Mouse (Mus musculus) cerebellum, adult 2 months (tissue): ENCODE data around the gene Klhl2. TPM values are rescaled to one million over a fixed set of nuclear protein-coding genes. Genes with fewer than 3 reads are reported as not detected.

ENCODE experiments used
- DNase-seq, 2 experiments: peaks; one replicate each; pipeline ENCODE4 v3.0.0; 2021
- H3K27ac ChIP-seq: fragments of 200-500 bp; 2 replicates; pipeline ENCODE4 v1.5.1; 2012; ENCODE audit warnings: low read length, control low read depth, inconsistent platforms; ENCODE audit not compliant: insufficient read depth
- H3K27me3 ChIP-seq: fragments of 200-500 bp; 2 replicates; pipeline ENCODE4 v1.6.1; 2012; ENCODE audit warnings: inconsistent platforms, mild to moderate bottlenecking, low read length, moderate library complexity; ENCODE audit not compliant: control insufficient read depth, insufficient read depth
- H3K4me1 ChIP-seq: fragments of 200-500 bp; 2 replicates; pipeline ENCODE4 v1.6.1; 2011; ENCODE audit warnings: low read length; ENCODE audit not compliant: control insufficient read depth, insufficient read depth
- H3K4me3 ChIP-seq: fragments of 200-500 bp; replicated peaks from 2 replicates; pipeline ENCODE3; 2011; ENCODE audit warnings: mild to moderate bottlenecking, low read depth, low read length, control low read depth; ENCODE audit not compliant: insufficient read depth
- CTCF ChIP-seq: fragments of 200-500 bp; IDR thresholded peaks from 2 replicates; pipeline ENCODE4 v1.5.1; 2011; ENCODE audit warnings: low read depth, mild to moderate bottlenecking, control low read depth, low read length, moderate library complexity, borderline replicate concordance; ENCODE audit not compliant: insufficient read depth
- POLR2A ChIP-seq: fragments of 200-500 bp; IDR thresholded peaks from 2 replicates; pipeline ENCODE4 v1.6.1; 2011; ENCODE audit warnings: low read length, control low read depth, borderline replicate concordance; ENCODE audit not compliant: insufficient read depth
- WGBS: fragments of 180-500 bp; shearing (Covaris S2); methylation state at CpG from one replicate; pipeline ENCODE4 v1.1.7; 2018; 5-methylcytosine and 5-hydroxymethylcytosine counted together
- polyA plus RNA-seq: library from polyadenylated mRNA; depleted of rRNA; stranded (reverse); fragments of >200 nt; gene quantifications from 2 replicates; pipeline ENCODE4 v1.2.3, GENCODE M21; 2012

Klhl2 gene
- polyA plus RNA-seq, 1 experiment = 73.5 TPM

- WGBS = 95% methylated on average over 9 of the region's 9 CpGs
- peaks cover under 1% of the 10 kb centered on the region; the same call in 1 of the 2 replicates for H3K4me1 ChIP-seq
- no peak for DNase-seq
- no peak overlapping the region for H3K27ac ChIP-seq
- H3K27me3 ChIP-seq = no peaks in the 10 kb centered on the region
- TF ChIP-seq CTCF (no peak), POLR2A (no peak)
- H3K4me3 ChIP-seq = no peak overlapping the region
Measured at GRCm38 (mm10) chr8:64829391-64829790, 20.4 kb downstream of the Klhl2 start.

DNA sequence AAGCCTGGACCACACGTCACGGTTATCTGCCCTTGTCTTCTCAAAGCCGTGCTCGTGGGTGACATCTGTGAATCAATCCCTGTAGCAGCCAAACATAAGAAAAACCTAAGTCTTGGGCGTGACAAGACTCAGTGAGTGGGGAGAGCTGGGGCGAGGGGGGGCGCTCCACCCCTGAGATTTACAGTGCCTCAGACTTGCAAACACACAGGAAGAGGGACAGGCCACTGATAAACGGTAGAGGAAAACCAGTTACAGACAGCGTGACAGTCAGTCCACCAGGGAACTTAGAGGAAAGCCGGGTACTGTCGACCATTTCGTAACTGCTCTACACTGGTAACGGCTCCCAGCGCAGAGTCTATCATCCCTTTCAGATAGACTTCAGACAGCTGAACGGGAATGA lies 21.4 kb downstream of the Klhl2 start:
- 86% methylated on average over 15 of the region's 15 CpGs for WGBS
- Histone ChIP-seq H3K4me3 (no peak overlapping the region), H3K27me3 (no peaks in the 10 kb centered on the region), H3K27ac (no peak overlapping the region), H3K4me1 (peaks cover 5% of the 10 kb centered on the region)
- no peak for TF ChIP-seq CTCF
- no peak for TF ChIP-seq POLR2A
- no peak for DNase-seq

- no peaks in the 10 kb centered on the region for H3K27me3 ChIP-seq
- no peak overlapping the region for H3K4me3 ChIP-seq
- DNase-seq = no peak
- TF ChIP-seq POLR2A (no peak), CTCF (no peak)
- H3K27ac ChIP-seq = no peak overlapping the region
- WGBS = 37% methylated on average over 10 of the region's 10 CpGs
- H3K4me1 ChIP-seq = peaks cover 5% of the 10 kb centered on the region
Measured at GRCm38 (mm10) chr8:64827356-64827755, 22.5 kb downstream of the Klhl2 start.

DNA sequence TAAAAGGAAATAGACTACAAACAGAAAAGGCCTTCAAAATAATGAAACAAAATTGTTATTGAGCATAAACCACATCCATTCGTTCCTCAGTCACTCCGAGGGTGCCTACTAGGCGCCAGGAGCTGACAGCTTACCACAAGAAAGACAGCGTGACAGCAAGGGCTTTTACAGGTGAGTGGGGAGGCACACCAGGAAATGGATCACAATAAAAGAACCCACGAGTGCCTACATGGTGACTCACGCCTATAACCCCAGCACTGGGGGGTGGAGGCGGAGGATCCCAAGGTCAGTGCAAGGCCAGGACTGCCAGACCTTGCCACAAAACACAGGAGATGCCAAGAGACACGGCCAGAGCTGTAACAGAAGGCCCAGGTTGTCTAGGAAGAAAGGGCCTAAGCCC lies 23.4 kb downstream of the Klhl2 start:
- no peak for DNase-seq
- no peak overlapping the region for H3K4me3 ChIP-seq
- no peak overlapping the region for H3K27ac ChIP-seq
- no peaks in the 10 kb centered on the region for H3K27me3 ChIP-seq
- TF ChIP-seq CTCF (no peak), POLR2A (no peak)
- WGBS = 63% methylated on average over 8 of the region's 8 CpGs
- H3K4me1 ChIP-seq = peaks cover 5% of the 10 kb centered on the region

GRCm38 (mm10) chr8:64823905-64824304 lies 25.9 kb downstream of the Klhl2 start:
- H3K4me3 ChIP-seq = no peak overlapping the region
- no peaks in the 10 kb centered on the region for H3K27me3 ChIP-seq
- H3K27ac ChIP-seq = no peak overlapping the region
- peak; percentile 42 to 45 for DNase-seq
- no peak for TF ChIP-seq CTCF
- no peak for TF ChIP-seq POLR2A
- peaks cover 5% of the 10 kb centered on the region for H3K4me1 ChIP-seq
- 21% methylated on average over 11 of the region's 11 CpGs for WGBS

DNA sequence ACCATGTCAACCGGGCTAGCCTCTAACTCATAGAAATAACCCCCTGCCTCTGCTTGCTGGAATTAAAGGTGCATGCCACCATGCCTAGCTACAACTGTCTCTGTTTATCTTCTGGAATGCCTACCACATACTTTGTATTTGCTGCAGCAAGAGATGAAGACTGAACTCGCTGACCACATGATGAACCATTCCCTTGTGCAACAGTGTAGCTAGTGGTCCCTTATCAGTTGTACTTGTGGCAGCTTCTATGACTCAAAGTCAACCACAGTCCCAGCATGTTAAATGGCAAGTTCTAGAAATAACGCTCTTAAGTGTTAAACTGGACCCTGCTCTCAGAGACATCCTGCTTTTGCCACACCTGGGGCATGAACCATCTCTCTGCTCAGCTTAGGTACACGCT lies 28.9 kb downstream of the Klhl2 start:
- DNase-seq = no peak
- Histone ChIP-seq H3K27ac (no peak overlapping the region), H3K4me1 (peaks cover 5% of the 10 kb centered on the region), H3K27me3 (no peaks in the 10 kb centered on the region), H3K4me3 (no peak overlapping the region)
- 93% methylated on average over 4 of the region's 4 CpGs for WGBS
- TF ChIP-seq CTCF = no peak
- TF ChIP-seq POLR2A = no peak

GRCm38 (mm10) chr8:64811790-64812189 lies 38.0 kb downstream of the Klhl2 start:
- Histone ChIP-seq H3K27me3 (no peaks in the 10 kb centered on the region), H3K4me1 (no peaks in the 10 kb centered on the region), H3K4me3 (no peak overlapping the region), H3K27ac (no peak overlapping the region)
- 96% methylated on average over 9 of the region's 9 CpGs for WGBS
- no peak for DNase-seq
- TF ChIP-seq CTCF (no peak), POLR2A (no peak)

- Histone ChIP-seq H3K27me3 (no peaks in the 10 kb centered on the region), H3K4me1 (no peaks in the 10 kb centered on the region), H3K4me3 (no peak overlapping the region), H3K27ac (no peak overlapping the region)
- no peak for TF ChIP-seq POLR2A
- TF ChIP-seq CTCF = no peak
- DNase-seq = no peak
- WGBS = 91% methylated on average over 4 of the region's 4 CpGs
Measured at GRCm38 (mm10) chr8:64811083-64811482, 38.7 kb downstream of the Klhl2 start.
